Mouse (Mus musculus) heart, embryonic 11.5 days (tissue): ENCODE data around the gene Naxd. TPM values are rescaled to one million over a fixed set of nuclear protein-coding genes. Genes with fewer than 3 reads are reported as not detected.

Experiments
- ATAC-seq: fragments of 200-750 bp; cut with Nextera tagmentation; replicated peaks from 2 replicates; pipeline ENCODE4 v1.8.0; 2017; ENCODE audit warnings: moderate library complexity; ENCODE audit not compliant: insufficient number of reproducible peaks, low FRiP score, low TSS enrichment
- H3K27ac ChIP-seq: fragments of 300-500 bp; sonication (generic); 2 replicates; pipeline ENCODE4 v1.5.1; 2014; ENCODE audit warnings: mild to moderate bottlenecking, low read depth, low read length
- H3K27me3 ChIP-seq: fragments of 300-500 bp; sonication (generic); 2 replicates; pipeline ENCODE4 v1.6.1; 2014; ENCODE audit warnings: mild to moderate bottlenecking, low read length, mixed read lengths; ENCODE audit not compliant: control insufficient read depth, insufficient read depth
- H3K36me3 ChIP-seq: fragments of 300-500 bp; sonication (generic); 2 replicates; pipeline ENCODE4 v1.6.1; 2014; ENCODE audit warnings: mild to moderate bottlenecking, low read length, moderate library complexity, mixed read lengths; ENCODE audit not compliant: control insufficient read depth, insufficient read depth
- H3K4me1 ChIP-seq: fragments of 300-500 bp; sonication (generic); 2 replicates; pipeline ENCODE4 v1.6.1; 2014; ENCODE audit warnings: low read length; ENCODE audit not compliant: control insufficient read depth, insufficient read depth
- H3K4me2 ChIP-seq: fragments of 300-500 bp; sonication (generic); 2 replicates; pipeline ENCODE4 v1.6.1; 2014; ENCODE audit warnings: mild to moderate bottlenecking, moderate library complexity
- H3K4me3 ChIP-seq: fragments of 300-500 bp; sonication (generic); 2 replicates; pipeline ENCODE4 v1.5.1; 2014; ENCODE audit warnings: low read depth, low read length
- H3K9ac ChIP-seq: fragments of 300-500 bp; sonication (generic); 2 replicates; pipeline ENCODE4 v1.6.1; 2014; ENCODE audit warnings: mild to moderate bottlenecking, low read depth, low read length, moderate library complexity
- H3K9me3 ChIP-seq: fragments of 300-500 bp; sonication (generic); replicated peaks from 2 replicates; pipeline ENCODE4 v1.6.1; 2016; ENCODE audit warnings: low read length; ENCODE audit not compliant: control insufficient read depth
- WGBS: fragments of 180-500 bp; shearing (Covaris S2); extraction: QIAGEN DNeasy Blood & Tissue Kit; methylation state at CpG from one replicate; pipeline ENCODE4 v1.1.7; 2014; ENCODE audit not compliant: insufficient replicate concordance; 5-methylcytosine and 5-hydroxymethylcytosine counted together
- polyA plus RNA-seq: library from polyadenylated mRNA; unstranded; fragments of >200 nt; fragmentation: Nextera tagmentation; extraction: Ambion mirVana; gene quantifications from 2 replicates; pipeline ENCODE4 v1.2.1, GENCODE M21; 2014

Gene Naxd
- polyA plus RNA-seq, 1 experiment from 2014 or later, result 75.8 TPM

GRCm38 (mm10) chr8:11457981-11458836, 39.1 kb upstream of the Naxd start:
- no peak overlapping the region for H3K27ac ChIP-seq
- WGBS, result 40% methylated on average over 11 of the region's 12 CpGs
- H3K27me3 ChIP-seq, result no peaks in the 10 kb centered on the region
- no peaks in the 10 kb centered on the region for H3K36me3 ChIP-seq
- no peak overlapping the region for H3K4me3 ChIP-seq
- H3K9me3 ChIP-seq, result no peaks in the 10 kb centered on the region
- H3K4me1 ChIP-seq, result peaks cover 36% of the 10 kb centered on the region
- H3K4me2 ChIP-seq, result no peak overlapping the region
- ATAC-seq, result no peak
- H3K9ac ChIP-seq, result no peak overlapping the region

GRCm38 (mm10) chr8:11459016-11459415, 38.3 kb upstream of the Naxd start:
- H3K4me1 ChIP-seq, result peaks cover 39% of the 10 kb centered on the region
- no peaks in the 10 kb centered on the region for H3K36me3 ChIP-seq
- ATAC-seq, result no peak
- no peak overlapping the region for H3K4me3 ChIP-seq
- H3K27me3 ChIP-seq, result no peaks in the 10 kb centered on the region
- H3K27ac ChIP-seq, result peak overlapping the region; percentile 29; the same call in 1 of the 2 replicates
- H3K4me2 ChIP-seq, result no peak overlapping the region
- no peaks in the 10 kb centered on the region for H3K9me3 ChIP-seq
- H3K9ac ChIP-seq, result no peak overlapping the region
- WGBS, result 57% methylated on average over 5 of the region's 5 CpGs

- Histone ChIP-seq H3K4me3 (no peak overlapping the region), H3K9me3 (no peaks in the 10 kb centered on the region), H3K27ac (peak overlapping the region; percentile 57; the same call in 1 of the 2 replicates), H3K27me3 (no peaks in the 10 kb centered on the region), H3K4me1 (peaks cover 42% of the 10 kb centered on the region), H3K4me2 (no peak overlapping the region), H3K36me3 (no peaks in the 10 kb centered on the region), H3K9ac (no peak overlapping the region)
- WGBS, result 26% methylated on average over 2 of the region's 2 CpGs
- ATAC-seq, result no peak
Observed at GRCm38 (mm10) chr8:11460934-11461333, 36.4 kb upstream of the Naxd start.

- Histone ChIP-seq H3K9ac (no peak overlapping the region), H3K36me3 (no peaks in the 10 kb centered on the region), H3K4me3 (no peak overlapping the region), H3K4me1 (peaks cover 42% of the 10 kb centered on the region), H3K4me2 (no peak overlapping the region), H3K9me3 (no peaks in the 10 kb centered on the region), H3K27ac (peak overlapping the region; percentile 57), H3K27me3 (no peaks in the 10 kb centered on the region)
- 44% methylated on average over 2 of the region's 2 CpGs for WGBS
- ATAC-seq, result no peak
Observed at GRCm38 (mm10) chr8:11461847-11462246, 35.5 kb upstream of the Naxd start.

GRCm38 (mm10) chr8:11462641-11463040, 34.7 kb upstream of the Naxd start:
- Histone ChIP-seq H3K27ac (no peak overlapping the region), H3K27me3 (no peaks in the 10 kb centered on the region), H3K9me3 (no peaks in the 10 kb centered on the region), H3K4me1 (peaks cover 38% of the 10 kb centered on the region), H3K4me2 (no peak overlapping the region), H3K9ac (no peak overlapping the region), H3K4me3 (no peak overlapping the region), H3K36me3 (no peaks in the 10 kb centered on the region)
- no peak for ATAC-seq
- WGBS, result 84% methylated on average over 4 of the region's 4 CpGs

GRCm38 (mm10) chr8:11463541-11463888, 33.8 kb upstream of the Naxd start:
- 60% methylated on average over 2 of the region's 2 CpGs for WGBS
- no peak overlapping the region for H3K4me3 ChIP-seq
- H3K4me1 ChIP-seq, result peaks cover 29% of the 10 kb centered on the region
- H3K9ac ChIP-seq, result no peak overlapping the region
- no peak for ATAC-seq
- H3K27me3 ChIP-seq, result no peaks in the 10 kb centered on the region
- H3K4me2 ChIP-seq, result no peak overlapping the region
- no peaks in the 10 kb centered on the region for H3K36me3 ChIP-seq
- 0 out of 2 replicates have a peak overlapping the region, but pooled peaks have one; percentile 35 for H3K27ac ChIP-seq
- H3K9me3 ChIP-seq, result no peaks in the 10 kb centered on the region

GRCm38 (mm10) chr8:11463889-11464706, 33.2 kb upstream of the Naxd start:
- H3K4me1 ChIP-seq, result peaks cover 23% of the 10 kb centered on the region
- no peaks in the 10 kb centered on the region for H3K27me3 ChIP-seq
- H3K27ac ChIP-seq, result no peak overlapping the region
- H3K4me3 ChIP-seq, result no peak overlapping the region
- no peaks in the 10 kb centered on the region for H3K9me3 ChIP-seq
- 68% methylated on average over 12 of the region's 12 CpGs for WGBS
- no peak for ATAC-seq
- no peak overlapping the region for H3K4me2 ChIP-seq
- no peak overlapping the region for H3K9ac ChIP-seq
- H3K36me3 ChIP-seq, result no peaks in the 10 kb centered on the region

GRCm38 (mm10) chr8:11464707-11464964, 32.7 kb upstream of the Naxd start:
- Histone ChIP-seq H3K4me3 (no peak overlapping the region), H3K36me3 (no peaks in the 10 kb centered on the region), H3K27me3 (no peaks in the 10 kb centered on the region), H3K9ac (no peak overlapping the region), H3K4me1 (peaks cover 22% of the 10 kb centered on the region), H3K27ac (no peak overlapping the region), H3K9me3 (no peaks in the 10 kb centered on the region), H3K4me2 (no peak overlapping the region)
- no peak for ATAC-seq
- 70% methylated on average over 3 of the region's 3 CpGs for WGBS
